Mouse (Mus musculus) T-helper 17 cell (primary cell): ENCODE results near the gene Dnah2.

Experiments
- in situ Hi-C, 2 experiments: fragments of 300-600 bp; cut with MboI, MseI; formaldehyde crosslinking; loops; 1 replicate in 1 of 2; 2 replicates in 1 of 2; pipeline ENCODE4 v1.15.1; 2025; ENCODE audit warnings: high pct_unique_total_duplicates in 2 of 2

Dnah2 gene

GRCm38 (mm10) chr11:69471491-69471890 lies 77.4 kb downstream of the Dnah2 start:
- in situ Hi-C loops = no loop called here

- in situ Hi-C loops = loop anchor here in 1 of 2 experiments (5.0 kb wide), 1 partner anchor 53 kb away; no protein-coding TSS in a partner anchor
Measured at GRCm38 (mm10) chr11:69469301-69469700, 79.6 kb downstream of the Dnah2 start.

GRCm38 (mm10) chr11:69463996-69464395 lies 84.9 kb downstream of the Dnah2 start:
- in situ Hi-C loops = no loop called here

GRCm38 (mm10) chr11:69461568-69461967 lies 87.3 kb downstream of the Dnah2 start:
- in situ Hi-C loops = no loop called here

- in situ Hi-C loops = no loop called here
Measured at GRCm38 (mm10) chr11:69459883-69460282, 89.0 kb downstream of the Dnah2 start.

- in situ Hi-C loops = no loop called here
Measured at GRCm38 (mm10) chr11:69457006-69457579, 91.8 kb downstream of the Dnah2 start.

GRCm38 (mm10) chr11:69452114-69452867 lies 96.6 kb downstream of the Dnah2 start:
- in situ Hi-C loops = loop anchor here in 1 of 2 experiments (5.0 kb wide), 1 partner anchor 145 kb away; no protein-coding TSS in a partner anchor

GRCm38 (mm10) chr11:69447299-69447698 lies 101.6 kb downstream of the Dnah2 start:
- in situ Hi-C loops = loop anchor here (5.0 to 10.0 kb wide), 2 partner anchors 50 to 738 kb away; no protein-coding TSS in a partner anchor

GRCm38 (mm10) chr11:69443328-69443727 lies 105.6 kb downstream of the Dnah2 start:
- in situ Hi-C loops = loop anchor here in 1 of 2 experiments (10.0 kb wide), 1 partner anchor 741 kb away; no protein-coding TSS in a partner anchor

- in situ Hi-C loops = loop anchor here (5.0 to 10.0 kb wide), 3 partner anchors 35 to 85 kb away; no protein-coding TSS in a partner anchor
Measured at GRCm38 (mm10) chr11:69437291-69437690, 111.6 kb downstream of the Dnah2 start.

GRCm38 (mm10) chr11:69433189-69433588 lies 115.7 kb downstream of the Dnah2 start:
- in situ Hi-C loops = loop anchor here (5.0 to 10.0 kb wide), 3 partner anchors 36 to 176 kb away; partner anchors contain the start of genes Cyb5d1 (in 1 of the 2), Naa38 (in 1 of the 2) and Tmem88 (in 1 of the 2)

GRCm38 (mm10) chr11:69432640-69432982 lies 116.3 kb downstream of the Dnah2 start:
- in situ Hi-C loops = loop anchor here (5.0 to 10.0 kb wide), 3 partner anchors 35 to 175 kb away; partner anchors contain the start of genes Cyb5d1 (in 1 of the 2), Naa38 (in 1 of the 2) and Tmem88 (in 1 of the 2)

- in situ Hi-C loops = loop anchor here (5.0 to 10.0 kb wide), 3 partner anchors 35 to 175 kb away; partner anchors contain the start of genes Cyb5d1 (in 1 of the 2), Naa38 (in 1 of the 2) and Tmem88 (in 1 of the 2)
Measured at GRCm38 (mm10) chr11:69431829-69432639, 116.9 kb downstream of the Dnah2 start.

GRCm38 (mm10) chr11:69430631-69431030 lies 118.3 kb downstream of the Dnah2 start:
- in situ Hi-C loops = loop anchor here (5.0 to 10.0 kb wide), 3 partner anchors 33 to 173 kb away; partner anchors contain the start of genes Cyb5d1 (in 1 of the 2), Naa38 (in 1 of the 2) and Tmem88 (in 1 of the 2)

- in situ Hi-C loops = no loop called here
Measured at GRCm38 (mm10) chr11:69429313-69429712, 119.6 kb downstream of the Dnah2 start.

- in situ Hi-C loops = no loop called here
Measured at GRCm38 (mm10) chr11:69428751-69429150, 120.2 kb downstream of the Dnah2 start.

GRCm38 (mm10) chr11:69426246-69426645 lies 122.7 kb downstream of the Dnah2 start:
- in situ Hi-C loops = no loop called here

- in situ Hi-C loops = no loop called here
Measured at GRCm38 (mm10) chr11:69423885-69424284, 125.0 kb downstream of the Dnah2 start.

GRCm38 (mm10) chr11:69422842-69423241 lies 126.1 kb downstream of the Dnah2 start:
- in situ Hi-C loops = no loop called here

- in situ Hi-C loops = no loop called here
Measured at GRCm38 (mm10) chr11:69421131-69421977, 127.6 kb downstream of the Dnah2 start.
